Mouse (Mus musculus) CD4-positive naive resting alpha-beta T cell, adult 57 days (primary cell): ENCODE results near the gene Vmn1r57. TPM values are rescaled to one million over a fixed set of nuclear protein-coding genes. Genes with fewer than 3 reads are reported as not detected.

Experiments
- total RNA-seq: library from RNA; stranded (reverse); gene quantifications from one replicate; pipeline ENCODE4 v1.2.4, GENCODE M21; 2023

The Vmn1r57 gene
- total RNA-seq, result not detected

GRCm38 (mm10) chr7:5218193-5218592 lies at the start of gene Vmn1r57:
Gene Vmn1r57 (plus strand): TSS chr7:5218493.

GRCm38 (mm10) chr7:5196647-5197046 lies 21.6 kb upstream of the Vmn1r57 start, which contains the start of gene Vmn1r56:
Gene Vmn1r56 (minus strand): TSS chr7:5196747.

Other genes starting within 250 kb of the Vmn1r57 start
- gene Sbk3, start 247.3 kb upstream of the Vmn1r57 start, total RNA-seq, result not detected
- 34.3 TPM for gene Zfp579, start 222.3 kb upstream of the Vmn1r57 start, total RNA-seq
- gene Zfp524, start 204.1 kb upstream of the Vmn1r57 start, total RNA-seq, result 14.7 TPM
- gene Fiz1, start 203.8 kb upstream of the Vmn1r57 start, total RNA-seq, result 47.3 TPM
- gene Gm44973, start 203.0 kb upstream of the Vmn1r57 start, total RNA-seq, result not detected
- 57.5 TPM for gene Zfp865, start 198.1 kb upstream of the Vmn1r57 start, total RNA-seq
- 0.44 TPM for gene Ccdc106, start 197.9 kb upstream of the Vmn1r57 start, total RNA-seq
- not detected for gene 4632433K11Rik, start 184.4 kb upstream of the Vmn1r57 start, total RNA-seq
- gene Zfp784, start 180.0 kb upstream of the Vmn1r57 start, total RNA-seq, result 7.4 TPM
- 2.9 TPM for gene Zfp580, start 167.0 kb upstream of the Vmn1r57 start, total RNA-seq
- gene U2af2, start 156.3 kb upstream of the Vmn1r57 start, total RNA-seq, result 436 TPM
- gene Epn1, start 138.3 kb upstream of the Vmn1r57 start, total RNA-seq, result 110 TPM
- gene Rfpl4, start 101.5 kb upstream of the Vmn1r57 start, total RNA-seq, result not detected
- not detected for gene Rasl2-9, start 92.5 kb upstream of the Vmn1r57 start, total RNA-seq
- gene Vmn1r55, start 68.8 kb upstream of the Vmn1r57 start, total RNA-seq, result not detected
- not detected for gene Vmn1r56, start 21.7 kb upstream of the Vmn1r57 start, total RNA-seq
- not detected for gene Gm5065, start 132.0 kb downstream of the Vmn1r57 start, total RNA-seq
- not detected for gene Nlrp2, start 132.5 kb downstream of the Vmn1r57 start, total RNA-seq
- not detected for gene Vmn1r58, start 194.9 kb downstream of the Vmn1r57 start, total RNA-seq
- not detected for gene Vmn1r59, start 238.3 kb downstream of the Vmn1r57 start, total RNA-seq